Mouse (Mus musculus): Measurements from ENCODE around the gene Rfc2. TPM values are rescaled to one million over a fixed set of nuclear protein-coding genes. Genes with fewer than 3 reads are reported as not detected.

Gene Rfc2
- total RNA-seq, 2 experiments from 2014 or later, result 75.2 to 78.2 TPM

- peak; percentile 52 for DNase-seq
Observed at GRCm38 (mm10) chr5:134648976-134649375, 67.8 kb downstream of the Rfc2 start.

DNA sequence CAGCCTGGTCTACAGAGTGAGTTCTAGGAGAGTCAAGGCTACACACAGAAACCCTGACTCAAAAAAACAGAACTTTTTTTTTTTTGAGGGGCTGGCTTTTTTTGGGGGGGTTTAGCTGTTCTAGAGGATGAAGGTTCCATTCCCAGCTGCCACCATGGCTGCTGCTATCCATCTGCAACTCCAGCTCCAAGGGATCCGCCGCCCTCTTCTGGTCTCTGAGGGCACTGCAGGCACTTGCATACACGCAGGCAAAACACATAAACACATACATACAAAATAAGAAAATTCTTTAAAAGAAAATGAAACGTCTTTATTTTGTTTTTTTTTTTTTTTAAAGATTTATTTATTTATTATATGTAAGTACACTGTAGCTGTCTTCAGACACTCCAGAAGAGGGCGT, 69.8 kb downstream of the Rfc2 start:
- DNase-seq, result peak; percentile 71

Small RNAs within 50 kb of the gene (microRNA-seq; reads per million reads assigned to microRNA genes)
- gene Mir7228, result 0 to 0.69 reads per million in 2 experiments

Other genes with a start within 250 kb of the Rfc2 start
- 10 to 100 TPM; 59.8 to 60.3 TPM for gene Gtf2ird1, start 124.7 kb upstream of the Rfc2 start, total RNA-seq (2021)
- gene Clip2, start 28.9 kb upstream of the Rfc2 start, total RNA-seq (2021), result 10 to 100 TPM; 13.0 to 14.2 TPM
- gene Syna, start 21.2 kb upstream of the Rfc2 start, total RNA-seq (2021), result not detected
- 1 to 10 TPM; 2.9 to 4.3 TPM for gene Lat2, start 33.7 kb downstream of the Rfc2 start, total RNA-seq (2021)
- gene Eif4h, start 58.1 kb downstream of the Rfc2 start, total RNA-seq (2021), result 100 to 1,000 TPM; 250 to 262 TPM
- gene Limk1, start 107.2 kb downstream of the Rfc2 start, total RNA-seq (2021), result 10 to 100 TPM; 13.5 to 14.9 TPM
- 1,000 to 10,000 TPM in 1 of 2 experiments, 100 to 1,000 TPM in 1; 932 to 1,129 TPM for gene Eln, start 166.0 kb downstream of the Rfc2 start, total RNA-seq (2021)